Mouse (Mus musculus): ENCODE results near the gene Trip4.

Gene Trip4

GRCm38 (mm10) chr9:65833640-65834039, 75.0 kb downstream of the Trip4 start:
- no peak for DNase-seq

DNA sequence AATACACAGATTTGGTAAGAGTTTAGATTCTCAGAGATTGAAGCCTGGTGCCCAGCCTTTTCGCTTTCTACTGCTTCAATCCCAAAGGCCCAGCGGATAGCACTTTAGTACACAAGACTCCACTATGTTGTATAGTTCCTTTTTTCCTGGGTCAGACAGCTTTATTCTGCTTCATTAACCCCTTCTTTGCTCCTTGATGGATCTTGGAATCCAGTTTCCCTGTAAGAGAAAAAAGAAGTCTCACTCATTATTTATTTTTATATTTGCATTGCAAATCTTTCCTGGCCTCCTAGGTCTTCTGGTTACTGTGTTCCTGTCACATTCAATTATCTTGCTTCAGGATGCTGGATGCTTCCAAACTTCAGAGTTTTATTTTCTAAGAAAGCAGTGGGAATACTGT, 75.4 kb downstream of the Trip4 start:
- no peak for DNase-seq

GRCm38 (mm10) chr9:65832041-65832440, 76.6 kb downstream of the Trip4 start:
- DNase-seq = no peak

- DNase-seq = no peak
These were observed 77.4 kb downstream of the Trip4 start for GRCm38 (mm10) chr9:65831164-65831563.

DNA sequence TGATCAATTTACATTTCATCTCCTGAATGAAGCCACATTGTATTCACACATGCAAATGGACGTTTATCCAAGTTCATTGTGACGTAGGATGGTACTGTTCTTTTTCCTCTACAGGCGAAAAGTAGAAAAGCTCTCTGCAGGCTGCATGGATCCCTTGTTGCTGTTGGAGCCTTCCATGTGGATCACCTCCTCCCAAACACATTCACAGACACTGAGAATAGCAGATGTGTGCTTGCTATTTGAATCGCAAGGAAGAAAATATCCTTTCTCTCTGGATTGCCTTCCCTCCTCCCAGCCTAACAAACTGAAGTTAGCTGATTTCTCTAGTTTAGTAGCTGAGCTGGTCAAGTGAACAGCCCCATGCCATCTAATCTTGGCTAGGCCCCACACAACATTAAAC, 78.3 kb downstream of the Trip4 start:
- no peak for DNase-seq

- DNase-seq = peak; percentile 88
These were observed 79.2 kb downstream of the Trip4 start for GRCm38 (mm10) chr9:65829410-65829809.

- DNase-seq = peak; percentile 76
These were observed 80.1 kb downstream of the Trip4 start for GRCm38 (mm10) chr9:65828511-65828910.

GRCm38 (mm10) chr9:65828016-65828403, 80.6 kb downstream of the Trip4 start:
- no peak for DNase-seq

- peak; percentile 95 for DNase-seq
These were observed 81.1 kb downstream of the Trip4 start, which contains the start of gene Zfp609 for GRCm38 (mm10) chr9:65827344-65828015. Zfp609 (minus strand) TSS chr9:65827564.

DNA sequence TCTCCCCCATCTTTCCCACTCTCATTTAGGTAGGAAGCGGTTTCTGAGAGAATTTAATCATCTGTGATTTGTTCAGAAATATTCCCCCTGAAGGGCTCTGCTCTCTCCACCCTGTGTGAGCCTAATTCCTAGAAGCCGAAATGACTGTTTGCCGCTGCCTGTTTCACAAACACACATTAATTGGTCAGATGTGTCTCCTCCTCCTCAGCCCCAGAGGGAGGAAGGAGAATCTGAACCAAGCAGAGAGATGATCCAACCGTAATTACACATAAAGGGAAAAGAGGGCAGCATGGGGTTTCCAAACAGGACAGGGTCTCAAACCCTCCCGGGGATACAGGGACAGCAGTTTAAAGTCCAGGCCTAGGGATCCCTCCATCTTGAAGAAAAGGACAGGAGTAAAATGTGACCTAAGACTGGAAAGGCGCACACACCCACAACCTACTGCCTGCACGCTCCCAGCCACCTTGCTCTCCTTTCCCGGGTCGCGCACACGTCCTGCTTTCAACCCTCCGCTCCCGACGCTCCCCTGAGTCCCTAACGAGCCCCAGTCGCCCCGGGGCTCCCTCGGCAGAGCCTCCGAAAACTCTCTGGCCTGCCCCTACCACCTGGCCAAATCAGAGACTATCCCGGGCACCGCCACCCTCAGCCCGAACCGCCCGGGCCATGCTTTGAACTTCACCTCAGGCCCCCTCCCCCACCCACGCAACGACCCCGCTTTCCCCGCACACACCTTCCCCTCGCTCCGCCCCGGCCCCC, 81.8 kb downstream of the Trip4 start:
- DNase-seq = peak; percentile 63

DNA sequence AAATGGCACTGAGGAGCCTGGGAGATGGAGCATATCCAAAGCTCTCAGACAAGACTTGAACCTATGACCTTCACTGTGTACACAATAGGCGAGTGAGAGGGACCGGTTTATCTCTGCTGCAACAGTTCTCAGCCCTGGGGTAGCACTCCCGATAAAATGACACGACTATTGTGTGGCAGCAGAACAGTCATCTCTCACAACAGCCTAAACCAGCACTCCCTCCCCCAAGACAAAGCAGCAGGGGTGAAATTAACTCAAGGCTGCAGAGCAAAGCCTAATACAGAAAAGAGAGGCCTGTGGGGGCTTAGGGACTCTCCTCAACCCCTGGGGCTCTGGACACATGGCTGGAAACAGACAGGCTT, 82.4 kb downstream of the Trip4 start:
- peak; percentile 36 for DNase-seq

- peak; percentile 52 for DNase-seq
These were observed 84.7 kb downstream of the Trip4 start for GRCm38 (mm10) chr9:65823716-65824462.

DNA sequence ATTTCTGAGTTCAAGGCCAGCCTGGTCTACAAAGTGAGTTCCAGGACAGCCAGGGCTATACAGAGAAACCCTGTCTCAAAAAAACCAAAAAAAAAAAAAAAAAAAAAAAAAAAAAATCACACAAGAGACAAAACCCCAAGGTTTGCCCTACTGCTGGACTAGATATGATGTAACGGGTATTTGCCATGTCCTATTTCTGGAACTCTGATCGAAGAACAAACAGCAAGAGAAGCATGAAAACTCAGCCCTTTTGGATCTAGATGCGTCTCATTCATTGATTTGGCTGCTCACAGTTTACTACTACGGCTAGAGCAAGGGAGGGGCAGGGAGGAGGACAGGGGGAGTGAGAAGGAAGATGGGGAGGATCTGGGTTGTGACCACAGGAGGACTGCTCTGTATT, 86.6 kb downstream of the Trip4 start:
- DNase-seq = no peak

GRCm38 (mm10) chr9:65820301-65820700, 88.3 kb downstream of the Trip4 start:
- DNase-seq = peak; percentile 69

DNA sequence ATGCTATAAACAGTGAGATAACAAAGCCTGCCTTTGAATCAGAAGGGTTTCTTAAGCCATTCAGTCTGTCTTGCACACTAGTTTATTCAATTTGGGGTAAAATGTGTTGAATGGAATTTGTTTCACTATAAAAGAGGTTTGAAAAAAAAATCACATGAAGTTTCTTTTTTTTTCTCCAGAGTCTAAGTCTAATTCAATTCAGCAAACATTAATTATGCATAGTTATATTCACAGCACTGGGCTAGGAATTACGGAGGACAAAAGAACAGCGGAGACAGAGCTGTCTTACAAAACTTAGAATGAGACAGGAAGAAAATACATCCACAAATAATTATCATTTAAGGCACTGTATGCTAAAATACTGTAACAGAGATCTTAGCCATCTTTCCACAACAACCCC, 90.2 kb downstream of the Trip4 start:
- DNase-seq = no peak

GRCm38 (mm10) chr9:65812841-65813240, 95.8 kb downstream of the Trip4 start:
- no peak for DNase-seq

GRCm38 (mm10) chr9:65811784-65812183, 96.8 kb downstream of the Trip4 start:
- no peak for DNase-seq

GRCm38 (mm10) chr9:65807818-65808217, 100.8 kb downstream of the Trip4 start:
- DNase-seq = no peak

GRCm38 (mm10) chr9:65807251-65807650, 101.3 kb downstream of the Trip4 start:
- no peak for DNase-seq

GRCm38 (mm10) chr9:65799770-65800169, 108.8 kb downstream of the Trip4 start:
- no peak for DNase-seq

DNA sequence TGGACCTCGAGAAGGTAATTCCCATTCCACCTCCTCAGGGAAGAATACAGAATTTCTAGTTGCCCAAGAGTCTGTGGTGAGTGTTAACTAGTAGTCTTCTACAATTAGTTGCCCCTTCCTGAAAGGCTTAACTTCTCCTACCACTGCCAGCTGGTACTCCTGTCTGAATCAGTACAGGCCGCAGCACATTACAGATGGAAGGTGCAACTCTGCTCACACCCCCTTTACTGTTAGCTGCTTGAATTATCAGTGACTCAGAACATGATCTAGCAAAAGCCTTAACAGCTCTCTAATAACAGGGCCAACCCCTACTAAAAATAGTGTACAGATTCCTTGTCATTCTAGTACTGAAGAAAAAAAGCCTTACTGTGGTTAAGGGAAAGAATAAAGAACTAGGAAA, 112.9 kb downstream of the Trip4 start:
- DNase-seq = no peak

DNA sequence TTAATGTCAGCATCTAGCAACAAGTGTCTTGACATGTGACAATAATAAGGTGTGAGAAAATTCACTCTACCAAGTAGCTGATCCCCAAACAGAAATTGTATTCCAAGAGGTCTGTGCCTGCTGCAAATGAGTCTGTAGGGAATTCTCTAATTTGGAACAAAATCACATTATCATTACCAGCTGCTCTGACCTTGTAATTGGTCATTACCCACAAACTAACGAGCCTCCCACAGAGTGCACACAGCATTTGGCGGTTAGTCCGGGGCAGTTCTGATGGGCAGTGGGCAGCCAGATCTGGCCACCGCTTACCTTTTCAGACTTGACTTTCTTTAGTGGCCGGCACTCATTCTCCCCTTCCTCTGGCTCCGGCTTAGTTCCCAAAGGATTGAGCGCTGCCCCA, 114.3 kb downstream of the Trip4 start:
- DNase-seq = no peak

DNA sequence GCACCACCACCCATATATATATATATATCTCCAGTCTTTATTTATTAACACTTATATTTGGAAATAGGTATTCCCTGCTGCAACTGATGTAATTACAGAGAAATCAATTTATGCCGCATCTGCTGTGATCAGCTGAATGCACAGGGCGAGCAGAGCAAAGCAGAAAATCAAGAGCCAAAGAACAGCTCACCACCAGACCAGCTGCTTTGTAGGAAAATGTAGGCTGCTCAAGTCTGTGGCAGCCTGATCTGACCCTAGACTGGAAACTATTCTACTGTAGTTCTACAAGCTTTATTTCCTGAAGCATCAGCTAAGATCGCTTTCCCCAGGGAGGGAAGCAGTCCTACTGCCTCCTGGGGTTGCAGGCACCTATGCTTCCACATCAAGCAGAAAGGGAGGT, 115.1 kb downstream of the Trip4 start:
- no peak for DNase-seq

- no peak for DNase-seq
These were observed 115.5 kb downstream of the Trip4 start for GRCm38 (mm10) chr9:65793086-65793485.
